Comparison of ENCODE assay signal across 19 mouse cellular contexts in the genomic region with DNA sequence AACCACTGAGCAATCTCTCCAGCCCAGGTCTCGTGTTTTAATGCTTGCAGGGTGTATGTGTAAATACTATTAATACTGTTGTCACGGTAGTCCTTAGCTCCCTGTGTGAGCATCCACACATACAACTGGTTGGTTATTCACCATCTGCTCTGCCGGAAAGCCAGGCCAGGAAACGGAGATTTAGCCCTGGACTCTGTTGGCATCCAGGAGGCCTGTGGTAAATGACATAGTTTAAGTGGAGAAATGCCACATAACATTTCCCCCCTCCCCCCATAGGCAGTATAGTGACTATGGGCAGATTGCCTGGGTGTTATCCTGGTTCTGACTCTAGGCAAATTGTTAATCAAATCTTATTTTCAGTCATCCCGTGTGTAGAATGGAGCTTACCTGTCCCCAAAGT. TPM values are rescaled to one million over a fixed set of nuclear protein-coding genes. Genes with fewer than 3 reads are reported as not detected.
DNase-seq lines count a peak whose midpoint lies in the region; ATAC-seq and TF ChIP-seq lines count a peak whose summit lies in the region.
"Had no signal": no experiment of that assay in that cellular context is flagged by ENCODE, and none has a peak within 500 bp of the region (broad histone marks: within the 10 kb centered on the region; RNA-seq: fewer than 3 reads in every experiment).

No protein-coding gene starts in this region.

- WGBS in hindbrain, embryonic 13.5 days = 77% methylated on average over 5 of the region's 5 CpGs
- WGBS in hindbrain, postnatal 0 days = 60% methylated on average over 5 of the region's 5 CpGs
- WGBS in neural tube, embryonic 13.5 days = 75% methylated on average over 5 of the region's 5 CpGs
- WGBS in neural tube, embryonic 15.5 days = 64% methylated on average over 5 of the region's 5 CpGs
- WGBS in liver, embryonic 11.5 days = 86% methylated on average over 5 of the region's 5 CpGs
- 80% methylated on average over 5 of the region's 5 CpGs for WGBS in midbrain, embryonic 14.5 days

- H3K27ac ChIP-seq in hindbrain, embryonic 13.5 days = 0 out of 2 replicates have a peak overlapping the region, but pooled peaks have one; percentile 75
- H3K27ac ChIP-seq in hindbrain, postnatal 0 days = no peak overlapping the region
- peak overlapping the region; percentile 84 for H3K27ac ChIP-seq in neural tube, embryonic 13.5 days (replicated peaks)
- peak overlapping the region; percentile 65 for H3K27ac ChIP-seq in neural tube, embryonic 15.5 days (replicated peaks)
- H3K27ac ChIP-seq in liver, embryonic 11.5 days (ENCODE audit: low read depth, low read length) = no peak overlapping the region
- no peak overlapping the region for H3K27ac ChIP-seq in midbrain, embryonic 14.5 days (replicated peaks; ENCODE audit: low read depth, low read length)
- H3K27ac ChIP-seq: gastrocnemius, adult 2 months; liver, embryonic 12.5 days; midbrain, embryonic 10.5 days had no signal

- no peak overlapping the region for H3K4me3 ChIP-seq in hindbrain, embryonic 13.5 days
- no peak overlapping the region for H3K4me3 ChIP-seq in hindbrain, postnatal 0 days (ENCODE audit: low read length)
- H3K4me3 ChIP-seq in neural tube, embryonic 13.5 days = no peak overlapping the region
- no peak overlapping the region for H3K4me3 ChIP-seq in neural tube, embryonic 15.5 days (replicated peaks)
- H3K4me3 ChIP-seq in liver, embryonic 11.5 days (ENCODE audit: low read depth, low read length) = no peak overlapping the region
- no peak overlapping the region for H3K4me3 ChIP-seq in midbrain, embryonic 14.5 days (replicated peaks; ENCODE audit: low read depth, low read length)
- H3K4me3 ChIP-seq: embryonic facial prominence, embryonic 15.5 days; limb, embryonic 12.5 days; liver, embryonic 12.5 days; midbrain, embryonic 10.5 days had no signal

- ATAC-seq in hindbrain, embryonic 13.5 days (ENCODE audit: low FRiP score) = no peak
- ATAC-seq in hindbrain, postnatal 0 days = no peak
- ATAC-seq in neural tube, embryonic 13.5 days (ENCODE audit: low read depth) = no peak
- no peak for ATAC-seq in neural tube, embryonic 15.5 days (ENCODE audit: low FRiP score)
- no peak for ATAC-seq in liver, embryonic 11.5 days (replicated peaks; ENCODE audit: low FRiP score)
- no peak for ATAC-seq in midbrain, embryonic 14.5 days (ENCODE audit: low FRiP score, low TSS enrichment)
- ATAC-seq: liver, embryonic 12.5 days had no signal

- no peak overlapping the region for H3K4me2 ChIP-seq in hindbrain, embryonic 13.5 days
- H3K4me2 ChIP-seq in hindbrain, postnatal 0 days (ENCODE audit: low read depth, low read length) = no peak overlapping the region
- H3K4me2 ChIP-seq in neural tube, embryonic 13.5 days = no peak overlapping the region
- no peak overlapping the region for H3K4me2 ChIP-seq in neural tube, embryonic 15.5 days
- H3K4me2 ChIP-seq in liver, embryonic 11.5 days = no peak overlapping the region
- H3K4me2 ChIP-seq in midbrain, embryonic 14.5 days (ENCODE audit: low read length) = no peak overlapping the region
- H3K4me2 ChIP-seq: liver, embryonic 12.5 days had no signal

- H3K9ac ChIP-seq in hindbrain, embryonic 13.5 days = no peak overlapping the region
- no peak overlapping the region for H3K9ac ChIP-seq in hindbrain, postnatal 0 days (replicated peaks; ENCODE audit: low read length)
- no peak overlapping the region for H3K9ac ChIP-seq in neural tube, embryonic 13.5 days
- H3K9ac ChIP-seq in neural tube, embryonic 15.5 days (replicated peaks) = no peak overlapping the region
- H3K9ac ChIP-seq in liver, embryonic 11.5 days (ENCODE audit: low read depth, low read length) = no peak overlapping the region
- H3K9ac ChIP-seq in midbrain, embryonic 14.5 days (replicated peaks; ENCODE audit: low read length) = no peak overlapping the region
- H3K9ac ChIP-seq: embryonic facial prominence, embryonic 15.5 days; limb, embryonic 12.5 days; liver, embryonic 12.5 days had no signal

- no peaks in the 10 kb centered on the region for H3K36me3 ChIP-seq in hindbrain, embryonic 13.5 days
- H3K36me3 ChIP-seq in hindbrain, postnatal 0 days (ENCODE audit: insufficient read depth, low read length) = no peaks in the 10 kb centered on the region
- H3K36me3 ChIP-seq in neural tube, embryonic 13.5 days = no peaks in the 10 kb centered on the region
- no peaks in the 10 kb centered on the region for H3K36me3 ChIP-seq in neural tube, embryonic 15.5 days
- H3K36me3 ChIP-seq in liver, embryonic 11.5 days (ENCODE audit: control insufficient read depth, insufficient read depth, low read length) = no peaks in the 10 kb centered on the region
- no peaks in the 10 kb centered on the region for H3K36me3 ChIP-seq in midbrain, embryonic 14.5 days (ENCODE audit: control insufficient read depth, insufficient read depth, low read length)
- H3K36me3 ChIP-seq: embryonic facial prominence, embryonic 15.5 days; limb, embryonic 12.5 days; liver, embryonic 12.5 days; midbrain, embryonic 10.5 days had no signal

- DNase-seq in hindbrain, postnatal 0 days (ENCODE audit: low spot score) = no peak
- no peak for DNase-seq in neural tube, embryonic 10.5 days (ENCODE audit: extremely low spot score, low spot score)
- DNase-seq in cerebellum, adult 9-11 months = peak; percentile 82
- no peak for DNase-seq in liver, embryonic 11.5 days (ENCODE audit: low spot score)
- DNase-seq in midbrain, embryonic 14.5 days = no peak
- DNase-seq: adrenal gland, postnatal 10 days; gastrocnemius, adult 2 months; lung, adult 18-20 months; lung, postnatal 10 days; thymus, postnatal 25 days had no signal

- H3K4me1 ChIP-seq in hindbrain, embryonic 13.5 days (replicated peaks) = peaks cover 44% of the 10 kb centered on the region
- H3K4me1 ChIP-seq in hindbrain, postnatal 0 days (ENCODE audit: insufficient read depth, low read length) = peaks cover 14% of the 10 kb centered on the region
- peaks cover 47% of the 10 kb centered on the region for H3K4me1 ChIP-seq in neural tube, embryonic 13.5 days (replicated peaks)
- peaks cover 46% of the 10 kb centered on the region for H3K4me1 ChIP-seq in neural tube, embryonic 15.5 days
- H3K4me1 ChIP-seq in liver, embryonic 11.5 days (replicated peaks; ENCODE audit: control insufficient read depth, insufficient read depth, low read length) = peaks cover 4% of the 10 kb centered on the region; the same call in 1 of the 2 replicates
- peaks cover 25% of the 10 kb centered on the region for H3K4me1 ChIP-seq in midbrain, embryonic 14.5 days (ENCODE audit: control insufficient read depth, insufficient read depth, low read length)

- peaks cover 49% of the 10 kb centered on the region for H3K27me3 ChIP-seq in hindbrain, embryonic 13.5 days
- peaks cover 18% of the 10 kb centered on the region for H3K27me3 ChIP-seq in hindbrain, postnatal 0 days (ENCODE audit: insufficient read depth, low read length)
- H3K27me3 ChIP-seq in neural tube, embryonic 13.5 days = peaks cover 45% of the 10 kb centered on the region
- H3K27me3 ChIP-seq in neural tube, embryonic 15.5 days (replicated peaks) = peaks cover 31% of the 10 kb centered on the region
- peaks cover 51% of the 10 kb centered on the region for H3K27me3 ChIP-seq in liver, embryonic 11.5 days (replicated peaks; ENCODE audit: control insufficient read depth, insufficient read depth, low read length)
- H3K27me3 ChIP-seq in midbrain, embryonic 14.5 days (ENCODE audit: control insufficient read depth, insufficient read depth, low read length) = peaks cover 36% of the 10 kb centered on the region

- TF ChIP-seq CTCF in hindbrain, postnatal 0 days (IDR thresholded peaks at IDR 0.05; ENCODE audit: low read depth) = no peak

- H3K9me3 ChIP-seq in hindbrain, embryonic 13.5 days = no peaks in the 10 kb centered on the region
- no peaks in the 10 kb centered on the region for H3K9me3 ChIP-seq in hindbrain, postnatal 0 days (ENCODE audit: low read length)
- H3K9me3 ChIP-seq in neural tube, embryonic 13.5 days = no peaks in the 10 kb centered on the region
- H3K9me3 ChIP-seq in neural tube, embryonic 15.5 days (replicated peaks) = no peaks in the 10 kb centered on the region
- no peaks in the 10 kb centered on the region for H3K9me3 ChIP-seq in liver, embryonic 11.5 days (ENCODE audit: control insufficient read depth, low read length)
- H3K9me3 ChIP-seq in midbrain, embryonic 14.5 days (ENCODE audit: control insufficient read depth, low read length) = no peaks in the 10 kb centered on the region
- H3K9me3 ChIP-seq: embryonic facial prominence, embryonic 15.5 days; limb, embryonic 12.5 days; liver, embryonic 12.5 days; midbrain, embryonic 10.5 days had no signal

RNA-seq across cellular contexts. Expression of a gene that starts 4.3 kb away (rescaled TPM):
- polyA plus RNA-seq in hindbrain, embryonic 13.5 days (2015; fragmentation: Nextera tagmentation; extraction: Ambion mirVana) = 3.8 and 8.2 TPM in 2 replicates
- total RNA-seq in hindbrain, postnatal 0 days (2014; rRNA removed) = 74.7 and 179 TPM in 2 replicates
- polyA plus RNA-seq in hindbrain, postnatal 0 days (2015; fragmentation: Nextera tagmentation; extraction: Ambion mirVana) = 22.5 and 23.3 TPM in 2 replicates
- polyA plus RNA-seq in neural tube, embryonic 13.5 days (2015; fragmentation: Nextera tagmentation; extraction: Ambion mirVana) = 12.1 and 13.9 TPM in 2 replicates
- polyA plus RNA-seq in neural tube, embryonic 15.5 days (2015; fragmentation: Nextera tagmentation; extraction: Ambion mirVana) = 20.4 and 23.4 TPM in 2 replicates
- 0.12 and 0.22 TPM in 2 replicates for polyA plus RNA-seq in liver, embryonic 11.5 days (2014; fragmentation: Nextera tagmentation; extraction: Ambion mirVana)
- polyA plus RNA-seq in midbrain, embryonic 14.5 days (2014; fragmentation: Nextera tagmentation; extraction: Ambion mirVana) = 1.3 and 2.1 TPM in 2 replicates
- total RNA-seq: gastrocnemius, adult 2 months; heart, postnatal 25 days; MEL had no signal

Comparison
In these comparisons a context has a peak if more than half of its experiments do, and no peak if none do; other contexts are left out.
1. H3K27ac ChIP-seq: peak in hindbrain, embryonic 13.5 days (single experiment), neural tube, embryonic 13.5 days (single experiment) and neural tube, embryonic 15.5 days (single experiment); none in hindbrain, postnatal 0 days (single experiment), liver, embryonic 11.5 days (single experiment) and midbrain, embryonic 14.5 days (single experiment).